Mouse (Mus musculus) C2C12 (cell line): ENCODE data around the gene Hipk2.

Experiments used
- CEBPB ChIP-seq: IDR thresholded peaks from one replicate; pipeline ENCODE4 v1.6.1; 2011; ENCODE audit warnings: low read depth, mild to moderate bottlenecking, control low read depth, moderate library complexity
- CTCF ChIP-seq: IDR thresholded peaks from one replicate; pipeline ENCODE4 v1.5.1; 2011; ENCODE audit not compliant: control insufficient read depth, insufficient read depth, insufficient read length
- FOSL1 ChIP-seq: IDR thresholded peaks from one replicate; pipeline ENCODE4 v1.8.0; 2011; ENCODE audit warnings: mild to moderate bottlenecking, low read length; ENCODE audit not compliant: poor library complexity, insufficient read depth, severe bottlenecking
- MAX ChIP-seq: IDR thresholded peaks from one replicate; pipeline ENCODE4 v1.6.1; 2011; ENCODE audit warnings: mild to moderate bottlenecking, control low read depth
- MYOD1 ChIP-seq: IDR thresholded peaks from one replicate; pipeline ENCODE4 v1.6.1; 2011; ENCODE audit warnings: low read depth; ENCODE audit not compliant: control insufficient read depth, insufficient read length
- MYOG ChIP-seq: IDR thresholded peaks from one replicate; pipeline ENCODE4 v1.6.1; 2011; ENCODE audit not compliant: control insufficient read depth, insufficient read length; ENCODE audit errors: extremely low read depth
- USF1 ChIP-seq: IDR thresholded peaks from one replicate; pipeline ENCODE4 v1.6.1; 2011; ENCODE audit warnings: low read depth, mild to moderate bottlenecking, control low read depth, moderate library complexity

DNA sequence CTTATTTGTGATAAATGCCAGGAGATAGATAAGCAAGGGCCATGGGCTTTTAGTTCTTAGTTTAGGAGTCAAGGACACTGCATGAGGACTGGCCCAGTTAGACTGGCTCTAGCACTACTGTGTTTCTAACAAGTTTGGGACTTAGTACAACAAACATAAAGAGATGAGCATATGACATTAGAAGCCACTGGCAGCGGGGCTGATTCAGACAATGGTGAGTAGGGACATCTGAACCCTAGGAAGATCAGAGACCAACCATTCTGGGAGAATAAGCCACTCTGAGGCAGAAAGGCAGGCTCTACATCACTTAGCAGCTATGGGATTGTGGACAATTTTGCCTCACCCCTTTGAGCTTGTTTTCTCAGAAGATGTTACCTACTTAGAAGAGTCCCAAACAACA, 79.6 kb downstream of the Hipk2 start:
- TF ChIP-seq CTCF: no peak
- TF ChIP-seq USF1: no peak
- no peak for TF ChIP-seq FOSL1
- TF ChIP-seq MYOG: no peak
- no peak for TF ChIP-seq MYOD1
- no peak for TF ChIP-seq CEBPB
- TF ChIP-seq MAX: no peak
